Mouse (Mus musculus) liver, embryonic 14.5 days (tissue): Measurements from ENCODE around the gene Gramd4. TPM values are rescaled to one million over a fixed set of nuclear protein-coding genes. Genes with fewer than 3 reads are reported as not detected.
A peak's percentile ranks its signal among the peaks of the same experiment; 100 is the strongest.

Experiments
- ATAC-seq: fragments of 200-750 bp; cut with Nextera tagmentation; 2 replicates; pipeline ENCODE4 v1.8.0; 2017; ENCODE audit warnings: moderate number of reproducible peaks, mild to moderate bottlenecking, moderate library complexity; ENCODE audit not compliant: insufficient read depth
- DNase-seq, 3 experiments: peaks; one replicate each; pipeline ENCODE4 v3.0.0-alpha.2; 2012 to 2013; ENCODE audit warnings: low read depth in 3 of 3, low spot score in 3 of 3
- H3K27ac ChIP-seq: fragments of 300-500 bp; sonication (generic); 2 replicates; pipeline ENCODE4 v1.5.1; 2014; ENCODE audit warnings: moderate library complexity, mild to moderate bottlenecking, control low read depth, inconsistent platforms
- H3K27me3 ChIP-seq: fragments of 300-500 bp; sonication (generic); 2 replicates; pipeline ENCODE4 v1.6.1; 2014; ENCODE audit warnings: mild to moderate bottlenecking, low read length, moderate library complexity; ENCODE audit not compliant: control insufficient read depth, insufficient read depth
- H3K36me3 ChIP-seq: fragments of 300-500 bp; sonication (generic); replicated peaks from 2 replicates; pipeline ENCODE4 v1.6.1; 2014; ENCODE audit warnings: low read depth; ENCODE audit not compliant: control insufficient read depth, insufficient read depth
- H3K4me1 ChIP-seq, 2 experiments: fragments of 200-500 bp in 1 of 2; fragments of 300-500 bp in 1 of 2; sonication (generic) in 1 of 2; replicated peaks; 2 replicates each; pipeline ENCODE4 v1.6.1; 2012 to 2014; ENCODE audit warnings: antibody characterized with exemption in 1 of 2, inconsistent platforms in 1 of 2, low read length in 1 of 2; ENCODE audit not compliant: control insufficient read depth in 2 of 2, insufficient read depth in 2 of 2
- H3K4me2 ChIP-seq: fragments of 300-500 bp; sonication (generic); 2 replicates; pipeline ENCODE4 v1.6.1; 2014; ENCODE audit warnings: low read depth, mild to moderate bottlenecking, control low read depth, moderate library complexity
- H3K4me3 ChIP-seq, 2 experiments: fragments of 200-500 bp in 1 of 2; fragments of 300-500 bp in 1 of 2; sonication (generic) in 1 of 2; 2 replicates each; pipeline ENCODE4 v1.5.1; 2012 to 2014; ENCODE audit warnings: low read depth in 2 of 2, low read length in 2 of 2, mild to moderate bottlenecking in 2 of 2, control low read depth in 1 of 2, inconsistent platforms in 1 of 2, moderate library complexity in 1 of 2; ENCODE audit not compliant: insufficient read depth in 1 of 2
- H3K9ac ChIP-seq: fragments of 300-500 bp; sonication (generic); replicated peaks from 2 replicates; pipeline ENCODE4 v1.6.1; 2014; ENCODE audit warnings: mild to moderate bottlenecking, control low read depth, moderate library complexity
- H3K9me3 ChIP-seq: fragments of 300-500 bp; sonication (generic); 2 replicates; pipeline ENCODE4 v1.6.1; 2016; ENCODE audit warnings: low read length, mixed read lengths; ENCODE audit not compliant: control insufficient read depth
- CTCF ChIP-seq: IDR thresholded peaks from 2 replicates; pipeline ENCODE4 v1.5.1; 2016; ENCODE audit warnings: antibody characterized with exemption, low read depth, control low read depth
- EP300 ChIP-seq: IDR thresholded peaks from 2 replicates; pipeline ENCODE4 v1.6.1; 2016; ENCODE audit warnings: antibody characterized with exemption, low read depth
- WGBS: fragments of 180-500 bp; shearing (Covaris S2); extraction: QIAGEN DNeasy Blood & Tissue Kit; methylation state at CpG from one replicate; pipeline ENCODE4 v1.1.7; 2014; ENCODE audit not compliant: insufficient replicate concordance; 5-methylcytosine and 5-hydroxymethylcytosine counted together
- polyA plus RNA-seq, 2 experiments: library from polyadenylated mRNA; depleted of rRNA in 1 of 2; stranded (reverse) in 1 of 2; unstranded in 1 of 2; fragments of >200 nt; fragmentation: Nextera tagmentation in 1 of 2; extraction: Ambion mirVana in 1 of 2; gene quantifications; 2 replicates each; pipeline versions ENCODE4 v1.2.1 to v1.2.3; 2012 to 2014

The Gramd4 gene
- 6.1 and 7.5 TPM in 2 replicates for polyA plus RNA-seq (2012; rRNA removed)
- 2.5 and 4.0 TPM in 2 replicates for polyA plus RNA-seq (2014; fragmentation: Nextera tagmentation; extraction: Ambion mirVana)

GRCm38 (mm10) chr15:86057413-86057812 is at the start of gene Gramd4:
Gramd4 (plus strand) TSS chr15:86057695.
- Histone ChIP-seq H3K4me1 (peaks cover 31 to 55% of the 10 kb centered on the region in 2 experiments), H3K9ac (peak within 1 kb of the TSS; percentile 67), H3K27ac (no peak within 1 kb of the TSS), H3K27me3 (no peaks in the 10 kb centered on the region), H3K4me2 (peak within 1 kb of the TSS; percentile 72), H3K9me3 (no peaks in the 10 kb centered on the region), H3K4me3 (peak within 1 kb of the TSS; percentile 60 to 62), H3K36me3 (no peaks in the 10 kb centered on the region)
- DNase-seq = no peak
- ATAC-seq = no peak
- WGBS = 37% methylated on average over 6 of the region's 6 CpGs
- TF ChIP-seq EP300 (no peak), CTCF (no peak)

GRCm38 (mm10) chr15:86013130-86013529 is 44.4 kb upstream of the Gramd4 start:
- Histone ChIP-seq H3K4me3 (no peak overlapping the region), H3K27ac (no peak overlapping the region), H3K27me3 (no peaks in the 10 kb centered on the region; the same call in 1 of the 2 replicates), H3K4me2 (no peak overlapping the region), H3K36me3 (no peaks in the 10 kb centered on the region), H3K4me1 (peaks cover 2 to 13% of the 10 kb centered on the region in 2 experiments; a peak in 2 of 4 replicates), H3K9me3 (no peaks in the 10 kb centered on the region), H3K9ac (no peak overlapping the region)
- no peak for TF ChIP-seq EP300
- no peak for TF ChIP-seq CTCF
- DNase-seq (no peak), ATAC-seq (no peak)
- 50% methylated on average over 2 of the region's 2 CpGs for WGBS

GRCm38 (mm10) chr15:86013656-86014055 is 43.8 kb upstream of the Gramd4 start:
- H3K9me3 ChIP-seq = no peaks in the 10 kb centered on the region
- H3K36me3 ChIP-seq = no peaks in the 10 kb centered on the region
- 38% methylated on average over 10 of the region's 10 CpGs for WGBS
- H3K9ac ChIP-seq = no peak overlapping the region
- no peak overlapping the region for H3K4me2 ChIP-seq
- no peak for DNase-seq
- no peak for ATAC-seq
- no peak overlapping the region for H3K4me3 ChIP-seq
- TF ChIP-seq CTCF (no peak), EP300 (no peak)
- H3K27ac ChIP-seq = no peak overlapping the region
- H3K27me3 ChIP-seq = no peaks in the 10 kb centered on the region; the same call in 1 of the 2 replicates
- H3K4me1 ChIP-seq = peaks cover 2 to 13% of the 10 kb centered on the region in 2 experiments; a peak in 2 of 4 replicates

- Histone ChIP-seq H3K9ac (no peak overlapping the region), H3K9me3 (no peaks in the 10 kb centered on the region), H3K27ac (no peak overlapping the region), H3K4me3 (no peak overlapping the region), H3K36me3 (no peaks in the 10 kb centered on the region), H3K27me3 (no peaks in the 10 kb centered on the region), H3K4me1 (peaks cover 2 to 13% of the 10 kb centered on the region in 2 experiments; a peak in 2 of 4 replicates), H3K4me2 (no peak overlapping the region)
- DNase-seq (no peak), ATAC-seq (no peak; the same call in 1 of the 2 replicates)
- WGBS = 63% methylated on average over 7 of the region's 7 CpGs
- TF ChIP-seq EP300 (no peak), CTCF (no peak)
Measured at GRCm38 (mm10) chr15:86015026-86015425, 42.5 kb upstream of the Gramd4 start.

DNA sequence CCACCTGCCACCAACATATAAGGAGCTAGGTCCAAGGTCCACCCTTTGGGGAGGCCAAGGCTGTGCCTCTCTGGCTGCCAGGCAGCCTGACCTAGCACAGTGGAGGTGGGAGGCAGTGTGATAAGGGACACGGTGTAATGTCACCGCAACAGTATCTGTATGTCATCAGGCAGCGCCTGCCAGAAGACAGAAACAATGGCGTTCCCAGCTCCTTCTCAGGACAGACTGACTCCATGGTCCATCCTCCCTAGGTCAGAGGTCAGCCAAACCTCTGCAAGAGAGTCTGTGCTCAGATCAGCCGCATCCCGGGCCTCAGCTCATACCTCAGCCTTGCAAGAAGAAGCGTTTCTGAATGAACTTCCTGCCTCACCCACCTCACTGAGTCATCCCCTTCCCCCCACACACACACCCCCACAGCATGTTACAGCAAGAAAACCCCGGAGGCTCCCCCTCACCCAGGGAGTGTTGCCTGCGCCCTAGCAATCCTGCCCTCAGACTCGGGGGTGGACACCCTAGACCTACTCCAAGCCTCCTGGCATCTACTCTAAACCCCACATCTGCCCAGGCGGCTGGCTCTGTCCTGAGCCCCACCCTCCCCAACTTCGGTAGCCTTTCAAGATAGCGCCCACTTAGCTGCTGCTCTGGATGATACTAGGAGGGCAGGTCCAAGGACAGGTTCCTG is 41.5 kb upstream of the Gramd4 start:
- WGBS = 25% methylated on average over 13 of the region's 13 CpGs
- Histone ChIP-seq H3K27ac (no peak overlapping the region), H3K4me2 (no peak overlapping the region; the same call in 1 of the 2 replicates), H3K9me3 (no peaks in the 10 kb centered on the region), H3K9ac (no peak overlapping the region), H3K4me3 (no peak overlapping the region), H3K27me3 (no peaks in the 10 kb centered on the region), H3K4me1 (peaks cover 2 to 13% of the 10 kb centered on the region in 2 experiments; a peak in 2 of 4 replicates), H3K36me3 (no peaks in the 10 kb centered on the region)
- ATAC-seq = peak; percentile 78
- no peak for DNase-seq
- TF ChIP-seq CTCF (no peak), EP300 (no peak)
